Mouse (Mus musculus): ENCODE data around the gene Clasp2. TPM values are rescaled to one million over a fixed set of nuclear protein-coding genes. Genes with fewer than 3 reads are reported as not detected.

The Clasp2 gene
- 6.6 TPM for polyA plus RNA-seq (2012; fragmentation: generic; extraction: Trizol)

DNA sequence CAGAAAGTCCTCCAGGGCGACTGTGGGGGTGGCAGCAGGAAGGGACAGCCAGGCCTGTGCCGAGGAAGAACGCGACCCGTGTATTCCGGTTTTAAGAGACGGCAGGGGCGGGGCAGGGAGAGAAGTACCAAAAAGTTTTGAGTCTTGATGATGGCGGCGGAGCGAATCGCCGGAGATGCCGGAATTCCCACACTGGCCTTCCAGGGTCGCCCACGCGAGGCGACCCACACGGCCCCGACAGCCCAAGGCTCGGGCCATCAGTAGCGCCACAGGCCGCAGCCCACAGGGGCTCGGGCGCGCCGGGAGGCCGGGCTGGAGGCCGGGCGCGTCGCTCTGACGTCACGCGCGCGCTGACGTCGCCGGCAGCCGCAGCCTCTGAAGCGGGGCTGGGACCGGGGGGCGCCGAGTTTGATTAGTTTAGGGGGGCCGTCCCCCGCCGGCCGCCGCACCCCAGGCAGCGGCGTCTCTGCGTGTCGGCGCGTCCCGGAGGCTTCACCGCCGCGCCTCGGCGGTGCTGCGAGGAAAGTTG is at the start of gene Clasp2:
Clasp2 (plus strand) TSS at position 366 of the 529 bp plus-strand sequence.
- no peaks in the 10 kb centered on the region for H3K27me3 ChIP-seq (ENCODE audit: control insufficient read depth, insufficient read depth, insufficient read length)
- peaks cover 37% of the 10 kb centered on the region for H3K79me2 ChIP-seq (ENCODE audit: control insufficient read depth, insufficient read depth)
- peak; percentile 61 for TF ChIP-seq E2F4 (IDR thresholded peaks at IDR 0.05; ENCODE audit: insufficient read depth)
- peak; percentile 76 for TF ChIP-seq POLR2A (IDR thresholded peaks at IDR 0.05; ENCODE audit: insufficient read length, low read depth)
- no peak for TF ChIP-seq MAX (IDR thresholded peaks at IDR 0.05; ENCODE audit: low read depth)
- TF ChIP-seq POLR2AphosphoS2 (IDR thresholded peaks at IDR 0.05; ENCODE audit: insufficient read length, low read depth): peak; percentile 73
- peak within 1 kb of the TSS; percentile 100 for H3ac ChIP-seq (ENCODE audit: control insufficient read depth, insufficient read length)
- peak within 1 kb of the TSS; percentile 100 for H3K4me2 ChIP-seq (ENCODE audit: low read depth)
- H3K36me3 ChIP-seq (ENCODE audit: control insufficient read depth, insufficient read depth): no peaks in the 10 kb centered on the region
- H3K4me3 ChIP-seq: peak within 1 kb of the TSS; percentile 71

GRCm38 (mm10) chr9:113701441-113702160 is 39.7 kb upstream of the Clasp2 start:
- no peak overlapping the region for H3ac ChIP-seq (ENCODE audit: control insufficient read depth, insufficient read length)
- no peak overlapping the region for H3K4me3 ChIP-seq
- H3K27me3 ChIP-seq (ENCODE audit: control insufficient read depth, insufficient read depth, insufficient read length): no peaks in the 10 kb centered on the region
- H3K79me2 ChIP-seq (ENCODE audit: control insufficient read depth, insufficient read depth): peaks cover 86% of the 10 kb centered on the region
- peaks cover 10% of the 10 kb centered on the region for H3K36me3 ChIP-seq (ENCODE audit: control insufficient read depth, insufficient read depth)
- no peak for TF ChIP-seq POLR2AphosphoS2 (IDR thresholded peaks at IDR 0.05; ENCODE audit: insufficient read length, low read depth)
- TF ChIP-seq USF1 (IDR thresholded peaks at IDR 0.05; ENCODE audit: low read depth): no peak
- TF ChIP-seq REST (IDR thresholded peaks at IDR 0.05; ENCODE audit: insufficient read depth, insufficient read length): no peak
- TF ChIP-seq E2F4 (IDR thresholded peaks at IDR 0.05; ENCODE audit: insufficient read depth): no peak
- TF ChIP-seq TCF12 (IDR thresholded peaks at IDR 0.05; ENCODE audit: insufficient read depth, poor library complexity, severe bottlenecking): no peak
- TF ChIP-seq TCF3 (IDR thresholded peaks at IDR 0.05; ENCODE audit: insufficient read length, low read depth): no peak
- no peak for TF ChIP-seq SRF (IDR thresholded peaks at IDR 0.05; ENCODE audit: control insufficient read depth, insufficient read length, low read depth)
- TF ChIP-seq CEBPB (IDR thresholded peaks at IDR 0.05; ENCODE audit: insufficient read depth, poor library complexity, severe bottlenecking): no peak
- no peak for TF ChIP-seq MAX (IDR thresholded peaks at IDR 0.05; ENCODE audit: low read depth)
- H3K4me2 ChIP-seq (ENCODE audit: low read depth): no peak overlapping the region

GRCm38 (mm10) chr9:113706108-113706507 is 35.2 kb upstream of the Clasp2 start:
- no peaks in the 10 kb centered on the region for H3K36me3 ChIP-seq (ENCODE audit: control insufficient read depth, insufficient read depth)
- no peaks in the 10 kb centered on the region for H3K27me3 ChIP-seq (ENCODE audit: control insufficient read depth, insufficient read depth, insufficient read length)
- peak overlapping the region; percentile 95 for H3K4me2 ChIP-seq (ENCODE audit: low read depth)
- peaks cover 67% of the 10 kb centered on the region for H3K79me2 ChIP-seq (ENCODE audit: control insufficient read depth, insufficient read depth)
- H3ac ChIP-seq (ENCODE audit: control insufficient read depth, insufficient read length): no peak overlapping the region
- peak overlapping the region; percentile 66 for H3K4me3 ChIP-seq
- TF ChIP-seq TCF3 (IDR thresholded peaks at IDR 0.05; ENCODE audit: insufficient read length, low read depth): no peak
- TF ChIP-seq TCF12 (IDR thresholded peaks at IDR 0.05; ENCODE audit: insufficient read depth, poor library complexity, severe bottlenecking): no peak
- no peak for TF ChIP-seq POLR2A (IDR thresholded peaks at IDR 0.05; ENCODE audit: insufficient read length, low read depth)

- Histone ChIP-seq H3K27me3 (ENCODE audit: control insufficient read depth, insufficient read depth, insufficient read length) (no peaks in the 10 kb centered on the region), H3ac (ENCODE audit: control insufficient read depth, insufficient read length) (peak overlapping the region; percentile 87), H3K79me2 (ENCODE audit: control insufficient read depth, insufficient read depth) (peaks cover 60% of the 10 kb centered on the region), H3K4me2 (ENCODE audit: low read depth) (peak overlapping the region; percentile 95), H3K36me3 (ENCODE audit: control insufficient read depth, insufficient read depth) (no peaks in the 10 kb centered on the region), H3K4me3 (peak overlapping the region; percentile 66)
- TF ChIP-seq MAX (IDR thresholded peaks at IDR 0.05; ENCODE audit: low read depth): no peak
- TF ChIP-seq CEBPB (IDR thresholded peaks at IDR 0.05; ENCODE audit: insufficient read depth, poor library complexity, severe bottlenecking): no peak
- TF ChIP-seq POLR2AphosphoS2 (IDR thresholded peaks at IDR 0.05; ENCODE audit: insufficient read length, low read depth): no peak
- no peak for TF ChIP-seq POLR2A (IDR thresholded peaks at IDR 0.05; ENCODE audit: insufficient read length, low read depth)
Measured at GRCm38 (mm10) chr9:113706841-113707240, 34.4 kb upstream of the Clasp2 start.

- H3K27me3 ChIP-seq (ENCODE audit: control insufficient read depth, insufficient read depth, insufficient read length): no peaks in the 10 kb centered on the region
- peak within 1 kb of the TSS; percentile 66 for H3K4me3 ChIP-seq
- H3K36me3 ChIP-seq (ENCODE audit: control insufficient read depth, insufficient read depth): no peaks in the 10 kb centered on the region
- peak within 1 kb of the TSS; percentile 87 for H3ac ChIP-seq (ENCODE audit: control insufficient read depth, insufficient read length)
- H3K4me2 ChIP-seq (ENCODE audit: low read depth): peak within 1 kb of the TSS; percentile 95
- peaks cover 51% of the 10 kb centered on the region for H3K79me2 ChIP-seq (ENCODE audit: control insufficient read depth, insufficient read depth)
- TF ChIP-seq POLR2AphosphoS2 (IDR thresholded peaks at IDR 0.05; ENCODE audit: insufficient read length, low read depth): peak; percentile 95
- TF ChIP-seq E2F4 (IDR thresholded peaks at IDR 0.05; ENCODE audit: insufficient read depth): no peak
- no peak for TF ChIP-seq MAX (IDR thresholded peaks at IDR 0.05; ENCODE audit: low read depth)
- TF ChIP-seq TCF12 (IDR thresholded peaks at IDR 0.05; ENCODE audit: insufficient read depth, poor library complexity, severe bottlenecking): no peak
- TF ChIP-seq REST (IDR thresholded peaks at IDR 0.05; ENCODE audit: insufficient read depth, insufficient read length): peak; percentile 42
- TF ChIP-seq USF1 (IDR thresholded peaks at IDR 0.05; ENCODE audit: low read depth): peak; percentile 95
- no peak for TF ChIP-seq SRF (IDR thresholded peaks at IDR 0.05; ENCODE audit: control insufficient read depth, insufficient read length, low read depth)
- no peak for TF ChIP-seq TCF3 (IDR thresholded peaks at IDR 0.05; ENCODE audit: insufficient read length, low read depth)
- TF ChIP-seq CEBPB (IDR thresholded peaks at IDR 0.05; ENCODE audit: insufficient read depth, poor library complexity, severe bottlenecking): no peak
- peak in 1 of 3 experiments; percentile 5 for TF ChIP-seq MYOD1 (IDR thresholded peaks at IDR 0.05; ENCODE audit: control insufficient read depth in 1 of 3, insufficient read length in 2 of 3, low read depth in 2 of 3)
- peak in 1 of 3 experiments; percentile 17 for TF ChIP-seq MYOG (IDR thresholded peaks at IDR 0.05; ENCODE audit: control insufficient read depth in 1 of 3, insufficient read depth in 1 of 3, insufficient read length in 2 of 3, low read depth in 2 of 3)
- TF ChIP-seq POLR2A (IDR thresholded peaks at IDR 0.05; ENCODE audit: insufficient read length, low read depth): peak; percentile 93
Measured at GRCm38 (mm10) chr9:113707481-113708360, 33.6 kb upstream of the Clasp2 start, which contains the start of gene Pdcd6ip. TSS of gene Pdcd6ip (minus strand) at chr9:113708259.
